Mouse (Mus musculus) heart, adult 2 months (tissue): ENCODE results near the gene Pdcd5.

Experiments
- CTCF ChIP-seq: fragments of 200-600 bp; IDR thresholded peaks from 2 replicates; pipeline ENCODE4 v1.8.1; 2022; ENCODE audit warnings: antibody characterized with exemption, mild to moderate bottlenecking, moderate library complexity
- EP300 ChIP-seq: fragments of 200-500 bp; IDR thresholded peaks from 2 replicates; pipeline ENCODE4 v1.6.1; 2011; ENCODE audit warnings: low read depth, low read length, control low read depth; ENCODE audit not compliant: insufficient read depth
- POLR2A ChIP-seq: fragments of 200-500 bp; IDR thresholded peaks from 2 replicates; pipeline ENCODE4 v1.6.1; 2011; ENCODE audit warnings: mild to moderate bottlenecking, low read depth, low read length, control low read depth; ENCODE audit not compliant: insufficient read depth

DNA sequence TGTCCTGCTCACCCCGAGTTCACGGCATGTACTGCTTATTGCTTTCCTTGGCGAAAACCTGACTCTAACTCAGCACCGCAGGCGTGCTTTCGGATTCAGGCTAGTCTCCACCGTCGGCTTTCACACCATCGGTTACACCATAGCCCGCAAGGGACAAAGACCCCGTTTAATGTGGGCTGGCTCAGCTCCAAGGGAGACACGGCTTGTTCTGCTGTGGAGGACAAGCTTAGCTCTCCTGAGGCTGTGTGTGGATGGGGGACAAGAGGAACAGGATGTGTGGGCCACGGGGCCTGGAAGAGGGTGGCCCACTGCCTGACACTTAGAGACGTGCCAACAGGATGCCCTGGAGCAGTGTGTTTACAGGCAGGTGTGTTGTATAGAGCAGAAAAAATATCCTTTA is 44.8 kb upstream of the Pdcd5 start:
- no peak for TF ChIP-seq CTCF
- no peak for TF ChIP-seq POLR2A
- no peak for TF ChIP-seq EP300
